Mouse (Mus musculus) limb, embryonic 15.5 days (tissue): ENCODE measurements around the gene Skor1. TPM values are rescaled to one million over a fixed set of nuclear protein-coding genes. Genes with fewer than 3 reads are reported as not detected.

Source experiments
- ATAC-seq: fragments of 200-750 bp; cut with Nextera tagmentation; 2 replicates; pipeline ENCODE4 v1.8.0; 2017; ENCODE audit warnings: low read depth, moderate TSS enrichment; ENCODE audit not compliant: insufficient number of reproducible peaks, low FRiP score, low TSS enrichment
- H3K27ac ChIP-seq: fragments of 300-500 bp; sonication (generic); 2 replicates; pipeline ENCODE4 v1.5.1; 2015; ENCODE audit warnings: moderate library complexity, mild to moderate bottlenecking, inconsistent platforms
- H3K27me3 ChIP-seq: fragments of 300-500 bp; sonication (generic); 2 replicates; pipeline ENCODE4 v1.6.1; 2015; ENCODE audit warnings: inconsistent platforms
- H3K36me3 ChIP-seq: fragments of 300-500 bp; sonication (generic); 2 replicates; pipeline ENCODE4 v1.6.1; 2015; ENCODE audit warnings: inconsistent platforms
- H3K4me1 ChIP-seq: fragments of 300-500 bp; sonication (generic); 2 replicates; pipeline ENCODE4 v1.6.1; 2015; ENCODE audit warnings: inconsistent platforms
- H3K4me2 ChIP-seq: fragments of 300-500 bp; sonication (generic); 2 replicates; pipeline ENCODE4 v1.6.1; 2015; ENCODE audit warnings: mild to moderate bottlenecking, inconsistent platforms
- H3K4me3 ChIP-seq: fragments of 300-500 bp; sonication (generic); 2 replicates; pipeline ENCODE4 v1.5.1; 2015; ENCODE audit warnings: mild to moderate bottlenecking, inconsistent platforms
- H3K9ac ChIP-seq: fragments of 300-500 bp; sonication (generic); 2 replicates; pipeline ENCODE4 v1.6.1; 2015; ENCODE audit warnings: inconsistent platforms
- H3K9me3 ChIP-seq: fragments of 300-500 bp; sonication (generic); 2 replicates; pipeline ENCODE4 v1.6.1; 2016; ENCODE audit warnings: inconsistent platforms
- WGBS: fragments of 180-500 bp; shearing (Covaris S2); methylation state at CpG from one replicate; pipeline ENCODE4 v1.1.7; 2015; 5-methylcytosine and 5-hydroxymethylcytosine counted together
- polyA plus RNA-seq: library from polyadenylated mRNA; unstranded; fragments of >200 nt; fragmentation: Nextera tagmentation; extraction: Ambion mirVana; gene quantifications from 2 replicates; pipeline ENCODE4 v1.2.1, GENCODE M21; 2015

The Skor1 gene
- polyA plus RNA-seq, 1 experiment from 2014 or later, result 0.04 TPM

DNA sequence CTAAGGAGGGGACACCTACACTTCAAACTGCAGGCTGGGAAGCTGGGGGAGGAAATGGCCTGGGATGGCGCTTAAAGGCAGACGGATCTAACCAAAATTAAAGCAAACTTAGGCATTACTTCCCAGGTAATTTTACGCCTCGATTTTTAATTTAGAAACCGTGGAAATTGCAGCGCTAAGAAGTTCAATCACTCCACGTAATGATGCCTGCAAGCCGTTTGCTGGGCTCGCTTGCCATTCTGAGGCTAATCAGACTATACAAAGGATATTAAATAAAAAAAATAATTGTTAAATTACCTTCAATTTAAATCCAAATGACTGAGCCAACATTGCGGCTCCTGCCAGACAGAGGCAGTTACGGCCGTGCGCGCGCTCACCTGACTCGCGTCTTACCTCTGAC lies 9.1 kb downstream of the Skor1 start:
- H3K9ac ChIP-seq, result no peak overlapping the region
- 2% methylated on average over 17 of the region's 17 CpGs for WGBS
- no peak overlapping the region for H3K27ac ChIP-seq

DNA sequence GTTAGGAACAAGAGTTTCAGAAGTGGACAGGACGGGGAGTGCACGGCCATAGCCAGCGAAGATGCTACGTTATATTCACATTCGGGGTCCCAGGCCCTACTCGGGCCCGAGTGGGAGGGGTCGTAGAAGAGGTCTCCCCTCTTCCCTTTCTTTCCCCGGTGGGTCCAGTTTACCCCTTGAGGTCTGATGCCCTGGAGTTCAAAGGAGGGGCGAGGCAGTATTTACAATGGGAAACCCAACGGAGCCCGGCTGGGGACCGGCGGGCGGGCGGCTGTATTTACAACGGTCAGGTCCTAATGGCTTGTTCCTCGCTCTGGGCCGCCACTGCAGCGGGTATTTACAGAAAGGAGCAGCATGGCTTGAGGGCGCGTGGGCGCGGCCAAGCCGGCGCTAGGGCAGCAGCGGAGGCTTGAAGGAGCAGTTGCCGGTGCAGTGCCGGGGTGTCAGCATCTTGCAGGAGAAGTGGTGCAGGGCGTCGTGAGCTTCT lies 10.2 kb downstream of the Skor1 start:
- Histone ChIP-seq H3K27me3 (peaks cover 98% of the 10 kb centered on the region), H3K9me3 (no peaks in the 10 kb centered on the region), H3K36me3 (no peaks in the 10 kb centered on the region), H3K4me1 (peaks cover 57% of the 10 kb centered on the region), H3K4me2 (peak overlapping the region; percentile 38), H3K27ac (no peak overlapping the region), H3K4me3 (peak overlapping the region; percentile 24), H3K9ac (no peak overlapping the region)
- WGBS, result 2% methylated on average over 31 of the region's 31 CpGs
- ATAC-seq, result no peak

More for the DNA sequence above, 9.1 kb downstream of the Skor1 start:
- Histone ChIP-seq H3K4me3 (no peak overlapping the region), H3K9me3 (no peaks in the 10 kb centered on the region), H3K4me1 (peaks cover 61% of the 10 kb centered on the region), H3K36me3 (no peaks in the 10 kb centered on the region), H3K4me2 (no peak overlapping the region), H3K27me3 (peaks cover 98% of the 10 kb centered on the region)
- ATAC-seq, result no peak

DNA sequence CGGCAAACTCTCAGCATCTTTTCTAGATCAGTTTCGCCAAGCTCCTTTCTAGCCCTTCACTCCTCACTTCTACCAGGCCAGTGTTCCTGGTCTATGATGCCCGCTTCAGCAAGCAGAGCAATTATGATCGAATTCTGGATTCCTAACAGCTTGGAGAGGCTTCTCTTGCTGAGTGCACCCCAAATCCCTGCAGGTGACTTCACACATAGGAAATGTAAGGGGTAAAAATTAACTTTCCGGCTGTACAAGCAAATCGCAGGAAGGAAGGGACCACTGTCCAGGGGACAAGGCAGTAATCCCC lies 11.2 kb downstream of the Skor1 start:
- H3K4me3 ChIP-seq, result no peak overlapping the region
- H3K4me1 ChIP-seq, result peaks cover 52% of the 10 kb centered on the region
- peaks cover 90% of the 10 kb centered on the region for H3K27me3 ChIP-seq
- H3K27ac ChIP-seq, result no peak overlapping the region
- H3K4me2 ChIP-seq, result no peak overlapping the region
- H3K9ac ChIP-seq, result no peak overlapping the region
- no peaks in the 10 kb centered on the region for H3K36me3 ChIP-seq
- WGBS, result 6% methylated on average over 6 of the region's 6 CpGs
- H3K9me3 ChIP-seq, result no peaks in the 10 kb centered on the region
- no peak for ATAC-seq

DNA sequence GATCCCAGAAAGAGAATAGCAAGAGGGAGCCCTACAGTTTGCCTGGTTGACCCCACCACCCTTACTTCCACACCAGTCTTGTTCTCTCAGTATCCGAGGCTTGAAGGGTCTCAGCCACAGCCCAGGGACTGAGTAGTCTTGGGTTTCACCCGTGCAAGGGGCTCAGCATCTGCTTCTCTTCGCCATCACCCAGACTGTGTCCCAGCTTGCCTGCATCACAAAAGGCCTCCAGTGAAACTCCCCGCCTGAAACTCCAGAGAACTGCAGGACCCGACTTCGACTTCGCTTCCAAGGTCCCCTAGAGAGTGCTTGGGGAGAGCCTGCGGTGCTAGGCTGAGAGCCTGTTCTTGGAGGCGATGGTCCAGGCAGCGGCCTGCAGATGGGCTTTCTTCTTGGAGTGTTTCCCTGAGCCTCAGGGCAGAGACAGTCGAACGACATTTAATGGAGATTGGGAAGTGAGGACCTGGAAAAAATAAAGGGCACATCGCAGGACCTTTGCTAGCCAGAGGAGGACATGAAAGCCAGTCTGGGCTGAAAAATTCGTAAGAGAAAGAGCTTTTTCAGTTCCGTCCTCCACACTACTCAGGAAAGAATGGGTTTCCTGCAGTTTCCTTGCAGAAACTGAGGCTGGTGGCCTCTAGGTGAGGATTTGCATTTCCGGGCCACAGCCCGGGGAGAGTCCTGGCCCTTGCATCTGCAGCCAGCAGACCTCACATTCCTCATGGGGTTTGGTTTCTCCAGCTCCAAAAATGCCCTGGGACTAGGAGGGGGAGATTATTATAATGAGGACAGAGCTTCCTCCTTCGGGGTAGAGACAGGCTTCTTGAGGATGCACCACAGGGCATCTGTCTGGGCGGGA lies 11.8 kb downstream of the Skor1 start:
- 7% methylated on average over 19 of the region's 19 CpGs for WGBS
- Histone ChIP-seq H3K4me2 (no peak overlapping the region), H3K9me3 (no peaks in the 10 kb centered on the region), H3K9ac (no peak overlapping the region), H3K36me3 (no peaks in the 10 kb centered on the region), H3K4me1 (peaks cover 49% of the 10 kb centered on the region), H3K4me3 (no peak overlapping the region), H3K27ac (no peak overlapping the region), H3K27me3 (peaks cover 84% of the 10 kb centered on the region)
- no peak for ATAC-seq

DNA sequence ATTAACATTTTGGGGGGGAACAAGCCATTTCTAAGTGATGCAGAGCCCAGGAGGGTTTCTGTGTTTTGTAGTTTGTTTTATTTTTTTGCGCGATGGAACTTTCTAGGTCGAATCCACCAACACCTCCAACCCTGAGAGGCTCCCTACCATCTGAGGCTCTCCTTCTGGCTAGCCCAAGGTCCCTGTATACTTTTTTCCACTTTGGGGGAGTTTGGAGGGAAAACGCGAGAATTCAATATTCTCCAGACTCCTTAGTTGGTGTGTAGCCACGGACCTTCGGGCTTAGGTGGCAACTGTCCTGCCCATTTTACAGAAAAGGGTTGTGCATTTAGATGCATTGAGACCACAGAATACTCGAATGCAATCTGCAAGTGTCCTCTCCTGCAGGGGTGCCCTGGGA lies 12.5 kb downstream of the Skor1 start:
- Histone ChIP-seq H3K4me3 (no peak overlapping the region), H3K9ac (no peak overlapping the region), H3K4me1 (peaks cover 46% of the 10 kb centered on the region), H3K27me3 (peaks cover 77% of the 10 kb centered on the region), H3K9me3 (no peaks in the 10 kb centered on the region), H3K27ac (no peak overlapping the region), H3K36me3 (no peaks in the 10 kb centered on the region), H3K4me2 (no peak overlapping the region)
- ATAC-seq, result no peak
- WGBS, result 5% methylated on average over 8 of the region's 8 CpGs

DNA sequence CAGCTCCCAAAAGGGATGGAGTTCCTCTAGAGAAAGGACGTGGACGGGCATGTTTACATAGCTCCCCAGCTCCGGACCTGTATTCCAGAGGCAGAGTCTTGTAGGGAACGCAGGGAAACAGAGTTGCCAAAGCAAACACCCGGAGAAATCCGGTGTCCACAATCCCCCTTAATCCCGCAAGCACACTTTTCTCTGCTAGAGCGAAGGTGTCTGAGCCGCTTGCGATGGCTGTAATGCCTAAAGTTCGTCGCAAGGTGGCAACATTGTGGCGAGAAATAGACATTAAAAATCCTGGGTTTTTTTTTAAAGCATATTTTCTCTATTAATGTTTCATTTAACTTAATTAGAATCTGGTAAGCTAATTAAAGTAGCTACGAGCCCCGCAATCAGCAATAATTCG lies 13.0 kb downstream of the Skor1 start:
- H3K36me3 ChIP-seq, result no peaks in the 10 kb centered on the region
- H3K4me3 ChIP-seq, result peak overlapping the region; percentile 25
- no peaks in the 10 kb centered on the region for H3K9me3 ChIP-seq
- H3K4me1 ChIP-seq, result peaks cover 49% of the 10 kb centered on the region
- H3K4me2 ChIP-seq, result peak overlapping the region; percentile 42
- H3K27ac ChIP-seq, result no peak overlapping the region
- no peak for ATAC-seq
- under 1% methylated on average over 16 of the region's 16 CpGs for WGBS
- peaks cover 72% of the 10 kb centered on the region for H3K27me3 ChIP-seq
- H3K9ac ChIP-seq, result no peak overlapping the region

DNA sequence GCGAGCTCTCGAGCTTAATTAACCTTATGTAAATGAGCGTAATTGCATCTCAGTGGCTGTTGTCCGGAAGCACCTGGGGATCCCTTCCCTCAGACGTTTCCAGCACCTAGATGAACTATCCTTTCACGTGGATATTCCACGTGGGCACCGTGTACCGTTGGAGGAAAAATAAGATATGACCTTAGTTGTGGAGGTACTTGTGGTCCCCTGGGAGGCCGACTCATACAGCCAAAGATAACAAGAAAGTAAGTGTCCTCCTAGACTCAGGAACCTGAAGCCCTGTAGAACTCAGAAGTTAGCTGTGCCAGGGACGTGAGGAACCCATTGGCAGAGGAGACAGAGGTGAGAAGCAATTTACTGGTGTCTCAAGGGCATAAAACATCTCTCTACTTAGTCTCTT lies 13.4 kb downstream of the Skor1 start:
- Histone ChIP-seq H3K4me2 (peak overlapping the region; percentile 42), H3K4me1 (peaks cover 49% of the 10 kb centered on the region), H3K9me3 (no peaks in the 10 kb centered on the region), H3K27ac (no peak overlapping the region), H3K9ac (no peak overlapping the region), H3K27me3 (peaks cover 68% of the 10 kb centered on the region), H3K4me3 (peak overlapping the region; percentile 25), H3K36me3 (no peaks in the 10 kb centered on the region)
- no peak for ATAC-seq
- 4% methylated on average over 11 of the region's 11 CpGs for WGBS

DNA sequence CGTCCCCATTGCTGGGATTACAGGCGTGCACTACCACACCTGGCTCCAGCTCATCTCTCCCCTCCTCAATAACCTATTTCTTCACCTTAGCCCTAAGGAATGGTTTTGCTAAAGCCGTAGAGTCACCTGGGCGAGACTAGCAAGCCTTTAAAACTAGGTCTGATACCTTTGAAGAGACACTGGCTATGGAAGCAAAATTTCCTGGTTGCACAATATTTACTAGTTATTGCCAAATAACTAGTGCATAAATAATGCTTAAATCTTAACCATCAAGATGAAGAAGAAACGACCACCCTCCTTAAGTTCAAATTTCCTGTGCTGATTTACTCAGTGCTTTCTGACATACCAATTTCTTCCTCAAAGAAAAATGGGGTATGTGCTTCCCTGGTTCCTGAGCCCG lies 15.1 kb downstream of the Skor1 start:
- H3K27me3 ChIP-seq, result peaks cover 51% of the 10 kb centered on the region
- H3K9me3 ChIP-seq, result no peaks in the 10 kb centered on the region
- 0 out of 2 replicates have a peak overlapping the region, but pooled peaks have one; percentile 14 for H3K9ac ChIP-seq
- H3K27ac ChIP-seq, result no peak overlapping the region
- ATAC-seq, result no peak
- no peaks in the 10 kb centered on the region for H3K36me3 ChIP-seq
- H3K4me1 ChIP-seq, result peaks cover 41% of the 10 kb centered on the region
- H3K4me2 ChIP-seq, result peak overlapping the region; percentile 64
- 9% methylated on average over 6 of the region's 6 CpGs for WGBS
- H3K4me3 ChIP-seq, result peak overlapping the region; percentile 35

DNA sequence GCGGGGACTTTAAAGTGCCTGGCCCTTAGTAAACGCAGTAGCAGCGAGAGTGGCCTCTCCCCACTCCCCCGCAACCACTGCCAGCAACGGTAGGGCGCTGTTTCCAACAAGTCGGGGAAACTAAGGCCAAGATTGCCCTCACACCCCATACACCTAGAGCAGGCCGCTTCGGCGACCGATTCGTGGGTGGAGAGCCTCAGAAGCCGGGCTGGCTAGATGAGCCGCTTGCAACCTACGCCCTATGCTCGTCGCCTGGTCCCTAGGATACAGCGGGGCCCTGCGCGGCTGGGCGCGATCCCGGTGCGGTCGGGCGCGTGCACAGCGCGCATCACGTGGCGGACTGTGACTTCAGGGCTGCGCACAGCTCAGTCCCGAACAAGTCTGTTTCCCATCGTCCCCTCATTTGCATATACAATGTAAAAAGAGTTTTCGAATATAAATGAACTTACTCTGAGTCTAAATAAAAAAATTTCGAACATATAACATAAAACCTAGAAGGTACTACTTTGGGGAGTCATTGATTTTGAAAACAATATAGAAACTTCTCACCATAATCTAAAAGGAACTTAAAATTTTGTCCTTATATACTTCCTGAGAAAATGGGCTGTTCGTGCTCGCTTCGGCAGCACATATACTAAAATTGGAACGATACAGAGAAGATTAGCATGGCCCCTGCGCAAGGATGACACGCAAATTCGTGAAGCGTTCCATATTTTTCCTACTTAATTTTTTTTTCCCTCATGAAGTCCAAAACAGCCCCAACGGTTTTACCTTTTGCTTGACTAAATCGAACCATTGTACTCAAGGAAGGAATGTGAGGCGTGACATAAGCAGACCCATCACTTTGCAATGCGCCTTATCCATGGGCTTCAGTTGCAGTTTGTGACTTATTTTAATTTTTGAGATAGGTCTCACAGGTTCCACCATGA lies 15.8 kb downstream of the Skor1 start:
- 1% methylated on average over 48 of the region's 48 CpGs for WGBS
- peaks cover 44% of the 10 kb centered on the region for H3K27me3 ChIP-seq
- peaks cover 38% of the 10 kb centered on the region for H3K4me1 ChIP-seq

DNA sequence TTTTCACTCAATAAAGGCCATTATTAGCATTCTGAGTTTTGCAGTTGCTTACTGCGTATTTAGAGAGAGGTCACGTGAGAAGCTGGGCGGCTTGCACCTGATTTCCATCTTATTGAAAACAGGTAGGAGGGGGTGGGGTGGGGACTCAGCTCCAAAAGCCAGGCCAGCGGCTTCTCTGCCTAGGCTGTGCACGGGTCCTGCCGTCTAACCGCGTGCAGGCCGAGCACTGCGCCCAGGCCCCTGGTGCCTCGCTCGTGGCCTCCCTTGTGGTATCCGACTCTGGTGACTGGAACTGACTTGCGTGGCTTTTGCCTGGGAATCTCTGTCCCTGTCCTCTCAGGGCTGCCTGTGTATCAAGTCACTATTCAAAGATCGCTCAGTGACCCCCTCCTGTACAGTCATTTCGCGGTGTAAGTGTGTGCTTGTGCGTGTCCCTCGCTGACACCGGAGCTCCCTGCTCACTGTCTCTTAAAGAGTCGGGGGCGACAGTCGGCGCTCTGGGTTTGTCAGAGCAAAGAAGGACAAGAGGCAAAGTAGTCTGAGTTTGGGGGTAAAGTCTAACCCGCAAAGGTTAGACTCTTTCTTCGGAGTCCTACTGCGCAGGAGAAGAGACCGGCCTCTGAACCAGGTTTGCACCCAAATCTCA lies 16.7 kb downstream of the Skor1 start:
- Histone ChIP-seq H3K4me3 (peak overlapping the region; percentile 63), H3K36me3 (no peaks in the 10 kb centered on the region), H3K9ac (peak overlapping the region; percentile 63), H3K4me1 (peaks cover 33% of the 10 kb centered on the region), H3K4me2 (peak overlapping the region; percentile 84), H3K27me3 (peaks cover 35% of the 10 kb centered on the region), H3K27ac (peak overlapping the region; percentile 93), H3K9me3 (no peaks in the 10 kb centered on the region)
- no peak for ATAC-seq
- whole genome bisulfite sequencing, result 2% methylated on average over 28 of the region's 28 CpGs

More for the DNA sequence above, 15.8 kb downstream of the Skor1 start:
- H3K4me3 ChIP-seq, result peak overlapping the region; percentile 63
- H3K4me2 ChIP-seq, result peak overlapping the region; percentile 84
- ATAC-seq, result peak; percentile 97
- peak overlapping the region; percentile 93 for H3K27ac ChIP-seq
- no peaks in the 10 kb centered on the region for H3K36me3 ChIP-seq
- H3K9ac ChIP-seq, result peak overlapping the region; percentile 63
- H3K9me3 ChIP-seq, result no peaks in the 10 kb centered on the region

DNA sequence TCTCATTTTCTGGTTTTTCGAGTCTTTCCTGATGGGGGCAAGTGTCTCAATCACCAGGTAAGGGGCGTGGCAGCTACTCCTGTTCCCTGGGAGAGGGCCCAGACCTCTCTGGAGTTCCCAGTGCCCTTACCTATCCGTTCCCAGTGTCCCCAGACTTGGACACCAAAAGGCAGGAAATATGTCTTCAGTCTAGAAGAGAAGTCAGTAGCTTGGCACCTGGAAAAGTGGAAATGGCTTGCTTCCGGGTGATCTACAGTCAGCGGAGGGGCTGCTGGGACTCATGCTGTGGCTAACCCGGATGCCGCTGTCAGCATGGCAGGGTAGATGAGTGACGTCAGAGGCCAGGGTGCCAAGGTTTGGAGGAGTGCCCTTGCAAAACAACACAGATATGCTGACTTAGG lies 19.1 kb downstream of the Skor1 start:
- no peak overlapping the region for H3K4me2 ChIP-seq
- ATAC-seq, result no peak
- no peak overlapping the region for H3K9ac ChIP-seq
- H3K36me3 ChIP-seq, result no peaks in the 10 kb centered on the region
- H3K27ac ChIP-seq, result peak overlapping the region; percentile 47; the same call in 1 of the 2 replicates
- WGBS, result 73% methylated on average over 8 of the region's 8 CpGs
- H3K27me3 ChIP-seq, result peaks cover 12% of the 10 kb centered on the region
- H3K4me3 ChIP-seq, result no peak overlapping the region
- H3K9me3 ChIP-seq, result no peaks in the 10 kb centered on the region
- peaks cover 17% of the 10 kb centered on the region for H3K4me1 ChIP-seq
